Mouse (Mus musculus) megakaryocyte, embryonic 14.5 days (primary cell): ENCODE data around the gene Cc2d1b.

Experiments
- FLI1 ChIP-seq: IDR thresholded peaks from 2 replicates; pipeline ENCODE4 v1.6.1; 2012; ENCODE audit warnings: low read length, inconsistent platforms, mixed read lengths
- GATA1 ChIP-seq: IDR thresholded peaks from 3 replicates; pipeline ENCODE4 v1.6.1; 2012; ENCODE audit warnings: mixed read lengths, low read length, inconsistent platforms, borderline replicate concordance

- TF ChIP-seq FLI1 (no peak), GATA1 (no peak)
These were observed 14.0 kb downstream of the Cc2d1b start for GRCm38 (mm10) chr4:108633703-108634102.
